Mouse (Mus musculus) CH12.LX (cell line): ENCODE data around the gene Nono. TPM values are rescaled to one million over a fixed set of nuclear protein-coding genes. Genes with fewer than 3 reads are reported as not detected.

Experiments used
- DNase-seq: peaks from one replicate; pipeline ENCODE4 v3.0.0-alpha.2; 2013; ENCODE audit errors: extremely low read depth
- H3K27ac ChIP-seq: 2 replicates; pipeline ENCODE4 v1.5.1; 2012; ENCODE audit warnings: low read depth, mild to moderate bottlenecking, control low read depth, moderate library complexity; ENCODE audit not compliant: insufficient read depth
- H3K27me3 ChIP-seq: replicated peaks from 2 replicates; pipeline ENCODE3; 2012; ENCODE audit warnings: inconsistent platforms
- H3K36me3 ChIP-seq, 2 experiments: replicated peaks in 1 of 2; 2 replicates each; pipeline versions ENCODE3 to v1.6.1; 2012; ENCODE audit warnings: inconsistent platforms in 1 of 2, low read length in 1 of 2, mild to moderate bottlenecking in 1 of 2, mixed read lengths in 1 of 2, moderate library complexity in 1 of 2; ENCODE audit not compliant: control insufficient read depth in 1 of 2, insufficient read depth in 1 of 2
- H3K4me1 ChIP-seq, 2 experiments: 2 replicates each; pipeline ENCODE4 v1.6.1; 2012; ENCODE audit warnings: inconsistent platforms in 1 of 2, moderate library complexity in 1 of 2; ENCODE audit not compliant: insufficient read depth in 2 of 2, control insufficient read depth in 1 of 2
- H3K4me2 ChIP-seq: 2 replicates; pipeline ENCODE4 v1.6.1; 2012; ENCODE audit warnings: low read depth, mild to moderate bottlenecking, control low read depth; ENCODE audit not compliant: poor library complexity, insufficient read depth, severe bottlenecking
- H3K4me3 ChIP-seq, 3 experiments: fragments of 150-350 bp in 1 of 3; sonication (generic) in 1 of 3; replicated peaks in 1 of 3; 2 replicates each; pipeline versions ENCODE3 to v1.5.1; 2011 to 2012; ENCODE audit warnings: low read depth in 2 of 3, low read length in 2 of 3, mild to moderate bottlenecking in 2 of 3, moderate library complexity in 2 of 3, control low read depth in 1 of 3, improper control_type of control experiment in 1 of 3, inconsistent platforms in 1 of 3, mixed read lengths in 1 of 3; ENCODE audit not compliant: poor library complexity in 1 of 3
- H3K79me2 ChIP-seq: replicated peaks from 2 replicates; pipeline ENCODE4 v1.6.1; 2012; ENCODE audit warnings: mild to moderate bottlenecking, moderate library complexity; ENCODE audit not compliant: control insufficient read depth, poor library complexity, insufficient read depth, severe bottlenecking; ENCODE audit errors: extremely low read depth
- H3K9ac ChIP-seq: 2 replicates; pipeline ENCODE4 v1.6.1; 2012; ENCODE audit warnings: low read depth, mild to moderate bottlenecking, control low read depth, moderate library complexity; ENCODE audit not compliant: insufficient read depth
- H3K9me3 ChIP-seq: replicated peaks from 2 replicates; pipeline ENCODE3; 2012; ENCODE audit warnings: low read length, inconsistent platforms, mixed read lengths
- BHLHE40 ChIP-seq: IDR thresholded peaks from 2 replicates; pipeline ENCODE4 v1.6.1; 2011; ENCODE audit warnings: mild to moderate bottlenecking, low read depth, low read length, improper control_type of control experiment
- CHD1 ChIP-seq: IDR thresholded peaks from 2 replicates; pipeline ENCODE4 v1.6.1; 2012; ENCODE audit warnings: low read depth, low read length, improper control_type of control experiment, inconsistent platforms
- CTCF ChIP-seq, 2 experiments: IDR thresholded peaks in 1 of 2; conservative IDR thresholded peaks in 1 of 2; 2 replicates each; pipeline ENCODE4 v1.5.1; 2011 to 2012; ENCODE audit warnings: low read depth in 2 of 2, low read length in 2 of 2, improper control_type of control experiment in 1 of 2, inconsistent platforms in 1 of 2, mild to moderate bottlenecking in 1 of 2, moderate library complexity in 1 of 2
- E2F4 ChIP-seq: IDR thresholded peaks from 2 replicates; pipeline ENCODE4 v1.6.1; 2011; ENCODE audit warnings: low read depth, low read length, improper control_type of control experiment; ENCODE audit not compliant: insufficient replicate concordance
- ELF1 ChIP-seq: IDR thresholded peaks from 2 replicates; pipeline ENCODE4 v1.6.1; 2014; ENCODE audit warnings: low read depth, mild to moderate bottlenecking, inconsistent platforms, low read length, improper control_type of control experiment
- EP300 ChIP-seq: IDR thresholded peaks from 2 replicates; pipeline ENCODE4 v1.6.1; 2011; ENCODE audit warnings: low read length, improper control_type of control experiment
- ETS1 ChIP-seq: conservative IDR thresholded peaks from 2 replicates; pipeline ENCODE4 v1.6.1; 2012; ENCODE audit warnings: low read depth, mild to moderate bottlenecking, inconsistent platforms, low read length, improper control_type of control experiment, moderate library complexity
- GABPA ChIP-seq: IDR thresholded peaks from 2 replicates; pipeline ENCODE4 v1.6.1; 2012; ENCODE audit warnings: low read depth, low read length, improper control_type of control experiment, inconsistent platforms; ENCODE audit not compliant: insufficient replicate concordance
- IRF4 ChIP-seq: IDR thresholded peaks from 2 replicates; pipeline ENCODE4 v1.6.1; 2014; ENCODE audit warnings: low read depth, mild to moderate bottlenecking, inconsistent platforms, low read length, improper control_type of control experiment
- JUN ChIP-seq: IDR thresholded peaks from 2 replicates; pipeline ENCODE4 v1.6.1; 2011; ENCODE audit warnings: low read depth, mild to moderate bottlenecking, low read length, improper control_type of control experiment, moderate library complexity; ENCODE audit not compliant: insufficient read depth
- JUND ChIP-seq: conservative IDR thresholded peaks from 2 replicates; pipeline ENCODE4 v1.6.1; 2011; ENCODE audit warnings: low read depth, low read length, improper control_type of control experiment
- KAT2A ChIP-seq: IDR thresholded peaks from 2 replicates; pipeline ENCODE4 v1.6.1; 2012; ENCODE audit warnings: low read length, improper control_type of control experiment, inconsistent platforms; ENCODE audit not compliant: insufficient replicate concordance
- MAFK ChIP-seq: IDR thresholded peaks from 2 replicates; pipeline ENCODE4 v1.6.1; 2011; ENCODE audit warnings: low read length, improper control_type of control experiment; ENCODE audit not compliant: insufficient replicate concordance
- MAX ChIP-seq: IDR thresholded peaks from 2 replicates; pipeline ENCODE4 v1.6.1; 2011; ENCODE audit warnings: low read length, improper control_type of control experiment
- MAZ ChIP-seq: IDR thresholded peaks from 2 replicates; pipeline ENCODE4 v1.6.1; 2012; ENCODE audit warnings: low read depth, mild to moderate bottlenecking, inconsistent platforms, low read length, improper control_type of control experiment, moderate library complexity
- MEF2A ChIP-seq: IDR thresholded peaks from 2 replicates; pipeline ENCODE4 v1.6.1; 2014; ENCODE audit warnings: low read depth, mild to moderate bottlenecking, inconsistent platforms, low read length, improper control_type of control experiment, borderline replicate concordance
- MXI1 ChIP-seq: IDR thresholded peaks from 2 replicates; pipeline ENCODE4 v1.6.1; 2011; ENCODE audit warnings: mild to moderate bottlenecking, low read depth, low read length, improper control_type of control experiment
- NELFE ChIP-seq: IDR thresholded peaks from 2 replicates; pipeline ENCODE4 v1.6.1; 2011; ENCODE audit warnings: low read depth, low read length, improper control_type of control experiment
- NRF1 ChIP-seq: IDR thresholded peaks from 2 replicates; pipeline ENCODE4 v1.6.1; 2014; ENCODE audit warnings: low read depth, mild to moderate bottlenecking, inconsistent platforms, low read length, improper control_type of control experiment, moderate library complexity
- PAX5 ChIP-seq: IDR thresholded peaks from 2 replicates; pipeline ENCODE4 v1.6.1; 2012; ENCODE audit warnings: low read length, inconsistent platforms, mixed read lengths
- POLR2A ChIP-seq: IDR thresholded peaks from 2 replicates; pipeline ENCODE4 v1.6.1; 2011; ENCODE audit warnings: low read depth, mild to moderate bottlenecking, improper control_type of control experiment, low read length
- POLR2AphosphoS2 ChIP-seq: IDR thresholded peaks from 2 replicates; pipeline ENCODE4 v1.6.1; 2011; ENCODE audit warnings: low read depth, low read length, improper control_type of control experiment
- RAD21 ChIP-seq: IDR thresholded peaks from 2 replicates; pipeline ENCODE4 v1.6.1; 2011; ENCODE audit warnings: low read depth, mild to moderate bottlenecking, low read length, improper control_type of control experiment, moderate library complexity
- RCOR1 ChIP-seq: conservative IDR thresholded peaks from 2 replicates; pipeline ENCODE4 v1.6.1; 2012; ENCODE audit warnings: low read depth, mild to moderate bottlenecking, inconsistent platforms, low read length, improper control_type of control experiment
- SIN3A ChIP-seq: IDR thresholded peaks from 2 replicates; pipeline ENCODE4 v1.6.1; 2012; ENCODE audit warnings: low read length, improper control_type of control experiment, inconsistent platforms
- TBP ChIP-seq: conservative IDR thresholded peaks from 2 replicates; pipeline ENCODE4 v1.6.1; 2011; ENCODE audit warnings: low read depth, low read length, improper control_type of control experiment
- TCF12 ChIP-seq: IDR thresholded peaks from 2 replicates; pipeline ENCODE4 v1.6.1; 2014; ENCODE audit warnings: low read depth, mild to moderate bottlenecking, inconsistent platforms, low read length, improper control_type of control experiment
- UBTF ChIP-seq: IDR thresholded peaks from 2 replicates; pipeline ENCODE4 v1.6.1; 2012; ENCODE audit warnings: low read depth, mild to moderate bottlenecking, inconsistent platforms, low read length, improper control_type of control experiment, moderate library complexity
- USF1 ChIP-seq: IDR thresholded peaks from 2 replicates; pipeline ENCODE4 v1.6.1; 2014; ENCODE audit warnings: low read depth, mild to moderate bottlenecking, inconsistent platforms, low read length, improper control_type of control experiment
- USF2 ChIP-seq: conservative IDR thresholded peaks from 2 replicates; pipeline ENCODE4 v1.6.1; 2011; ENCODE audit warnings: low read depth, low read length, improper control_type of control experiment
- ZC3H11A ChIP-seq: IDR thresholded peaks from 2 replicates; pipeline ENCODE4 v1.6.1; 2012; ENCODE audit warnings: low read depth, mild to moderate bottlenecking, inconsistent platforms, low read length, improper control_type of control experiment
- ZKSCAN1 ChIP-seq: IDR thresholded peaks from 2 replicates; pipeline ENCODE4 v1.6.1; 2012; ENCODE audit warnings: low read depth, inconsistent platforms, low read length, improper control_type of control experiment, borderline replicate concordance
- ZMIZ1 ChIP-seq: IDR thresholded peaks from 2 replicates; pipeline ENCODE4 v1.6.1; 2012; ENCODE audit warnings: low read depth, mild to moderate bottlenecking, inconsistent platforms, low read length, improper control_type of control experiment
- ZNF384 ChIP-seq: IDR thresholded peaks from 2 replicates; pipeline ENCODE4 v1.6.1; 2012; ENCODE audit warnings: low read depth, low read length, improper control_type of control experiment, inconsistent platforms
- dilution Hi-C: fragments of 300-500 bp; cut with MboI; formaldehyde crosslinking; loops from 2 replicates; pipeline ENCODE4 v1.14.3; 2020; ENCODE audit warnings: low sequenced_read_pairs; ENCODE audit not compliant: extremely low pct_unique_long_range_greater_than_20kb, extremely low pct_ligation_motif_present
- in situ Hi-C: fragments of 300-500 bp; cut with MboI; formaldehyde crosslinking; loops from 3 replicates; pipeline ENCODE4 v1.14.3; 2019; ENCODE audit warnings: low sequenced_read_pairs, low pct_ligation_motif_present, low pct_unique_long_range_greater_than_20kb, mixed read lengths
- polyA plus RNA-seq: library from polyadenylated mRNA; unstranded; fragments of >175 nt; gene quantifications from 2 replicates; pipeline ENCODE4 v1.2.1, GENCODE M21; 2012; ENCODE audit warnings: low read depth; ENCODE audit not compliant: insufficient read length
- total RNA-seq, 2 experiments: library from RNA; depleted of rRNA; stranded (reverse); fragments of 300-350 nt in 1 of 2; fragments of >200 nt in 1 of 2; gene quantifications; 2 replicates each; pipeline ENCODE4 v1.2.3; 2012 to 2014

The Nono gene
- total and polyA plus RNA-seq, 3 experiments = 314 to 535 (median 388) TPM

- no peak overlapping the region for H3K4me3 ChIP-seq
- H3K79me2 ChIP-seq = no peaks in the 10 kb centered on the region
- H3K27me3 ChIP-seq = no peaks in the 10 kb centered on the region
- in situ Hi-C loops (no loop called here), dilution Hi-C loops (no loop called here)
- no peak overlapping the region for H3K9ac ChIP-seq
- TF ChIP-seq KAT2A (no peak), CHD1 (no peak)
- peaks cover 23 to 60% of the 10 kb centered on the region in 2 experiments for H3K36me3 ChIP-seq
- H3K9me3 ChIP-seq = no peaks in the 10 kb centered on the region
- no peak for DNase-seq
- peaks cover 0 to 4% of the 10 kb centered on the region in 2 experiments; a peak in 1 of 4 replicates for H3K4me1 ChIP-seq
- no peak overlapping the region for H3K27ac ChIP-seq
- H3K4me2 ChIP-seq = no peak overlapping the region
Measured at GRCm38 (mm10) chrX:101451591-101451990, 22.5 kb downstream of the Nono start.

- Histone ChIP-seq H3K27me3 (no peaks in the 10 kb centered on the region), H3K79me2 (no peaks in the 10 kb centered on the region), H3K4me1 (no peaks in the 10 kb centered on the region), H3K4me2 (no peak overlapping the region), H3K9me3 (no peaks in the 10 kb centered on the region), H3K36me3 (peaks cover 15 to 38% of the 10 kb centered on the region in 2 experiments), H3K27ac (no peak overlapping the region), H3K9ac (no peak overlapping the region), H3K4me3 (no peak overlapping the region)
- DNase-seq = no peak
- dilution Hi-C loops (no loop called here), in situ Hi-C loops (no loop called here)
- TF ChIP-seq GABPA (no peak), JUN (peak; percentile 77), ETS1 (no peak), RAD21 (no peak), USF1 (no peak), NELFE (no peak), ZNF384 (no peak), ZC3H11A (no peak), TCF12 (no peak), IRF4 (peak; percentile 87), CTCF (conservative IDR thresholded peaks at IDR 0.05 in 1 of 2, IDR thresholded peaks at IDR 0.05 in 1 of 2; ENCODE audit: low read depth in 2 of 2, low read length in 2 of 2) (no peak), POLR2AphosphoS2 (no peak), POLR2A (no peak), MAX (no peak), USF2 (no peak), E2F4 (no peak), SIN3A (no peak), PAX5 (no peak), ELF1 (no peak), KAT2A (no peak), MAFK (no peak), JUND (peak; percentile 85), MAZ (no peak), MEF2A (no peak), ZMIZ1 (no peak), NRF1 (no peak), RCOR1 (no peak), TBP (no peak), MXI1 (no peak), ZKSCAN1 (no peak), EP300 (peak; percentile 74), UBTF (no peak), BHLHE40 (0 out of 2 replicates have a peak, but pooled peaks have one; percentile 34)
Measured at GRCm38 (mm10) chrX:101472202-101472601, 43.1 kb downstream of the Nono start.
